Mouse (Mus musculus): ENCODE measurements at regions not wholly inside any gene's neighbourhood (a gene's known extent, or its start where the extent isn't known, plus 50 kb on each side); places are given as distances from the start of the nearest gene placed in this dataset.

GRCm38 (mm10) chr4:94261136-94261535, 295.2 kb upstream of the Gm10306 start:
- TF ChIP-seq CTCF (IDR thresholded peaks at IDR 0.05; ENCODE audit: borderline replicate concordance, extremely low read depth, insufficient read depth, insufficient read length) = no peak
- TF ChIP-seq POLR2A (IDR thresholded peaks at IDR 0.05; ENCODE audit: borderline replicate concordance, extremely low read depth, insufficient read depth, insufficient read length, poor library complexity, severe bottlenecking) = no peak
